Mouse (Mus musculus): ENCODE results near the gene Gm20696.

DNA sequence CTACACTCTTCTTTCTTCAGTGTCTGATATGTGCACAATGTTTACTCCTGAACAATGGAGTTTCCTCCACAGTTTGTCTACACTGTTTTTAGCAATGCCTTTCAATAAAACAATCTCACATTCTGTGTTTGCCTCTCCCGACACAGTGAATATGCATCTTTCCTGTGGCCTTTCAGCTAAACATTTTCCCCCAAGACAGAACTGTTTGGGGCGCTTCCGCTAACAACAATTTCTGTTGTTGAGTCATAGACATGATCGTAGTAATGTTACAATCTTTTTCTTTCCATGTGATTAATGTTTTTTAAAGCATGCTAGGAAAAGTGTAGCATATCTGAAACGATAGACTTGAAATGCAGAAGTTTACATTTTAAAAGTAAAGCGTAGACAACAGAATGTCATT lies 338.5 kb downstream of the Gm20696 start:
- TF ChIP-seq POLR2A (IDR thresholded peaks at IDR 0.05; ENCODE audit: borderline replicate concordance, insufficient read depth, low read length) (no peak), CTCF (IDR thresholded peaks at IDR 0.05; ENCODE audit: borderline replicate concordance, insufficient read depth, low read depth, low read length) (no peak)

All from cerebellum, adult 2 months (tissue).